In the genomic region with DNA sequence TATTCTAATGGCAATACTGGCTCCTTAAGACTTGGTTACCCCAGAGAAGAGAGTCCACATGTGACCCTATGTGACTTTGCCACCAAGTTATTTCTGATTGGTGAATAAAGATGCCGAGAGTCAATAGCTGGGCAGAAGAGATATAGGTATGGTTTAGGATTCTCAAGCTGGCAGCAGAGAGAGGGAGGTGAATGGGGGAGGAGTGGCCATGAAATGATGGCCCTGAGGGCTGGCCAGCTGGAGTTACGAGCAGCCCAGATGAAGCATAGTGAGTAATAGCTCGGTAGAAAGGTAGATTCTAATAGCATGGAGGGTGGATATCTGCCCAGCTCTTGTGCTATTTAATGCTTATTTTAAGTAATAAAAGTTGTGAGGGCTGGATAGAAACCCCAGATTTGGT, we compare ENCODE assay signal across 12 mouse cellular contexts.
"Had no signal": no experiment of that assay in that cellular context is flagged by ENCODE, and none has a peak within 500 bp of the region (broad histone marks: within the 10 kb centered on the region; RNA-seq: fewer than 3 reads in every experiment).

No protein-coding gene starts in this region.

- DNase-seq: retina, postnatal 1 day; right cerebral cortex, adult 18-20 months; right cerebral cortex, postnatal 14 days; right cerebral cortex, postnatal 25 days; right cerebral cortex, postnatal 4 days; spleen, adult 18-20 months; thymus, adult 18-20 months; thymus, adult 2 months; thymus, postnatal 14 days; thymus, postnatal 25 days; thymus, postnatal 36 days; thymus, postnatal 4 days had no signal
